Mouse (Mus musculus): Measurements from ENCODE around the gene Hypk. TPM values are rescaled to one million over a fixed set of nuclear protein-coding genes. Genes with fewer than 3 reads are reported as not detected.
A peak's percentile ranks its signal among the peaks of the same experiment; 100 is the strongest.
"Not testable (repeated sequence)": the region's sequence is repeated elsewhere in the genome, so short reads cannot be mapped to it uniquely, and the experiment has no call there.

Gene Hypk
- polyA plus RNA-seq, 1 experiment from 2014 or later, result 157 TPM

DNA sequence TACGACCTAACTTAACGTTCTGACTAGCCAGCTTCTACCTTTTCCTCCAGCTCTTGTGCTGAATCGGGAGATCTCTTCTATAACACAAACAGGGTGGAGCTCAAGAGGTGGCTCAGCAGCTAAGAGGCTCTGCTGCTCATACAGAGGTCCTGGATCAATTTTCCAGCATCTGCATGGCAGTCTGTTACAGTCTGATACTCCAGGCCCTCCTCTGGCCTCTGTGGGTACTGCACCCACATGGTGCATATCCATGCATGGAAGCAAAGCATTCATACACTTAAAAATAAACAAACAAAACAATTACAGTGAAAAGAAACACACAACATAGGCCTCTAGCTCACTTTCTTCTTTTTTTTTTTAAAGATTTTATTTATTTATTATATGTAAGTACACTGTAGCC is 19.7 kb downstream of the Hypk start:
- WGBS, result 98% methylated on average over 3 of the region's 3 CpGs
- not testable (repeated sequence) for H3K9me3 ChIP-seq (replicated peaks; ENCODE audit: control insufficient read depth, low read length); H3K36me3 ChIP-seq (replicated peaks; ENCODE audit: control insufficient read depth, insufficient read depth, low read depth, low read length); H3K4me2 ChIP-seq (ENCODE audit: low read depth, low read length); H3K4me1 ChIP-seq (ENCODE audit: control insufficient read depth, insufficient read depth, low read length); H3K27ac ChIP-seq (replicated peaks; ENCODE audit: low read depth, low read length); H3K9ac ChIP-seq (replicated peaks; ENCODE audit: low read length); ATAC-seq (replicated peaks; ENCODE audit: insufficient number of reproducible peaks, low FRiP score, low TSS enrichment, low read depth); H3K27me3 ChIP-seq (ENCODE audit: control insufficient read depth, insufficient read depth, low read length); H3K4me3 ChIP-seq (ENCODE audit: low read depth, low read length); DNase-seq (ENCODE audit: low spot score)

- Histone ChIP-seq H3K4me2 (ENCODE audit: low read depth, low read length) (peak within 1 kb of the TSS; percentile 54), H3K9ac (replicated peaks; ENCODE audit: low read length) (peak within 1 kb of the TSS; percentile 62), H3K4me3 (ENCODE audit: low read depth, low read length) (peak within 1 kb of the TSS; percentile 67)
- H3K27me3 ChIP-seq (ENCODE audit: control insufficient read depth, insufficient read depth, low read length); H3K36me3 ChIP-seq (replicated peaks; ENCODE audit: control insufficient read depth, insufficient read depth, low read depth, low read length); H3K27ac ChIP-seq (replicated peaks; ENCODE audit: low read depth, low read length); H3K4me1 ChIP-seq (ENCODE audit: control insufficient read depth, insufficient read depth, low read length); H3K9me3 ChIP-seq (replicated peaks; ENCODE audit: control insufficient read depth, low read length): not testable (repeated sequence)
- DNase-seq (ENCODE audit: low spot score) (peak; percentile 94), ATAC-seq (replicated peaks; ENCODE audit: insufficient number of reproducible peaks, low FRiP score, low TSS enrichment, low read depth) (peak; percentile 83)
- 6% methylated on average over 39 of the region's 41 CpGs for WGBS
Measured at GRCm38 (mm10) chr2:121473301-121474179, 20.4 kb downstream of the Hypk start, which contains the start of gene Mfap1b. Gene Mfap1b, minus strand, starts transcription at chr2:121474067.

- Histone ChIP-seq H3K27ac (replicated peaks; ENCODE audit: low read depth, low read length) (no peak overlapping the region), H3K27me3 (ENCODE audit: control insufficient read depth, insufficient read depth, low read length) (no peaks in the 10 kb centered on the region), H3K36me3 (replicated peaks; ENCODE audit: control insufficient read depth, insufficient read depth, low read depth, low read length) (no peaks in the 10 kb centered on the region; the same call in 1 of the 2 replicates), H3K9ac (replicated peaks; ENCODE audit: low read length) (peak overlapping the region; percentile 62; the same call in 1 of the 2 replicates), H3K4me2 (ENCODE audit: low read depth, low read length) (peak overlapping the region; percentile 2; the same call in 1 of the 2 replicates), H3K9me3 (replicated peaks; ENCODE audit: control insufficient read depth, low read length) (no peaks in the 10 kb centered on the region), H3K4me3 (ENCODE audit: low read depth, low read length) (peak overlapping the region; percentile 67), H3K4me1 (ENCODE audit: control insufficient read depth, insufficient read depth, low read length) (no peaks in the 10 kb centered on the region)
- ATAC-seq (replicated peaks; ENCODE audit: insufficient number of reproducible peaks, low FRiP score, low TSS enrichment, low read depth), result no peak
- WGBS, result 34% methylated on average over 8 of the region's 8 CpGs
- DNase-seq (ENCODE audit: low spot score), result no peak
Measured at GRCm38 (mm10) chr2:121474180-121474535, 21.1 kb downstream of the Hypk start.

- H3K4me2 ChIP-seq (ENCODE audit: low read depth, low read length); H3K9ac ChIP-seq (replicated peaks; ENCODE audit: low read length); H3K36me3 ChIP-seq (replicated peaks; ENCODE audit: control insufficient read depth, insufficient read depth, low read depth, low read length); H3K4me1 ChIP-seq (ENCODE audit: control insufficient read depth, insufficient read depth, low read length); H3K9me3 ChIP-seq (replicated peaks; ENCODE audit: control insufficient read depth, low read length); H3K27ac ChIP-seq (replicated peaks; ENCODE audit: low read depth, low read length); ATAC-seq (replicated peaks; ENCODE audit: insufficient number of reproducible peaks, low FRiP score, low TSS enrichment, low read depth); H3K4me3 ChIP-seq (ENCODE audit: low read depth, low read length); DNase-seq (ENCODE audit: low spot score); H3K27me3 ChIP-seq (ENCODE audit: control insufficient read depth, insufficient read depth, low read length): not testable (repeated sequence)
- 94% methylated on average over 2 of the region's 2 CpGs for WGBS
Measured at GRCm38 (mm10) chr2:121475306-121475705, 22.2 kb downstream of the Hypk start.

DNA sequence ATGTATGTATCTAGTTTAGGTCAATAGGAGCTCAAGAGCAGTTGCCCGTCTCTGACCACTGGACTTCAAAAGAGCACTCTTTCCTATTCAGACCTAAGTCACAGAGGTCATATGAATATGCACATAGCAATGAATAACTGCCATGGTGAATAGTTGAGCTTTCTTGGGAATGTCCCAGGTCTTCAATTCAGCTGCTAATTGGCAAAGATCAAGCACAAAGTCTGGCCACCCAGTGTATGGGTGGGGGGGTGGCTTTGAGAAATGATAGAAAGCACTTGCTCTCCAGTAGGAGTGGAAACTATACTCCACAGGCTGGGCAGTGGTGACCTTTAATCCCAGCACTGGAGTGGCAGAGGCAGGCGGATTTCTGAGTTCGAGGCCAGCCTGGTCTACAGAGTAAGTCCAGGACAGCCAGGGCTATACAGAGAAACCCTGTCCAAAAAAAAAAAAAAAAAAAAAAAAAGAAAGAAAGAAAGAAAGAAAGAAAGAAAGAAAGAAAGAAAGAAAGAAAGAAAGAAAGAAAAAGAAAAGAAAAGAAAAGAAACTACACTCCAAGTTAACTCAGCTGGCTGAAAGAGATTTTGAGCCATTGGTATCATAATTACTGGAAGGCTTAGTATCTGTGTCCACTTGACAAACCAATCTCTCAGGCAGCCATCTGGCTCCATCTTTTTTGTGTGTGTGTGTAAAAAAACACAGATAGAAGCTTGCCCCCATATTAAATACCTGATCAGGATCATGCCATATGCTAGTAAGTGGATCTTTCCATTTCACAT is 24.6 kb downstream of the Hypk start:
- Histone ChIP-seq H3K9me3 (replicated peaks; ENCODE audit: control insufficient read depth, low read length) (no peaks in the 10 kb centered on the region), H3K4me1 (ENCODE audit: control insufficient read depth, insufficient read depth, low read length) (no peaks in the 10 kb centered on the region), H3K36me3 (replicated peaks; ENCODE audit: control insufficient read depth, insufficient read depth, low read depth, low read length) (no peaks in the 10 kb centered on the region; the same call in 1 of the 2 replicates), H3K27me3 (ENCODE audit: control insufficient read depth, insufficient read depth, low read length) (no peaks in the 10 kb centered on the region), H3K4me2 (ENCODE audit: low read depth, low read length) (no peak overlapping the region), H3K9ac (replicated peaks; ENCODE audit: low read length) (no peak overlapping the region), H3K27ac (replicated peaks; ENCODE audit: low read depth, low read length) (no peak overlapping the region), H3K4me3 (ENCODE audit: low read depth, low read length) (no peak overlapping the region)
- DNase-seq (ENCODE audit: low spot score), result no peak
- ATAC-seq (replicated peaks; ENCODE audit: insufficient number of reproducible peaks, low FRiP score, low TSS enrichment, low read depth), result no peak
- WGBS, result 82% methylated on average over 3 of the region's 3 CpGs

DNA sequence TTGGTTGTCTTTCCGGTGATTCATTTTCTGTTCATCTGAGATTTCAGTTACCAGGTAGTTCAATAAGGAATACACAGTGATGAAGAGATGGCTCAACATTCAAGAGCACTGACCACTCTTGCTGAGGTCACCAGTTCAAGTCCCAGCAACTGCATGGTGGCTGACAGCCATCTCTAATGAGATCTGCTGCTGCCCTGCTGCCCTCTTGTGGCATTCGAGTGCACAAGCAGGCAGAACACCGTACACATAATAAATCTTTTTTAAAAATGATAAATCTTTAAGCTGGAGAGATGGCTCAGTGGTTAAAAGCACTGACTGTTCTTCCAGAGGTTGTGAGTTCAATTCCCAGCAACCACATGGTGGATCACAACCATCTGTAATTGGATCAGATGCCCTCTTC is 27.4 kb downstream of the Hypk start:
- Histone ChIP-seq H3K4me3 (ENCODE audit: low read depth, low read length) (no peak overlapping the region), H3K27me3 (ENCODE audit: control insufficient read depth, insufficient read depth, low read length) (no peaks in the 10 kb centered on the region), H3K27ac (replicated peaks; ENCODE audit: low read depth, low read length) (no peak overlapping the region), H3K9me3 (replicated peaks; ENCODE audit: control insufficient read depth, low read length) (no peaks in the 10 kb centered on the region), H3K4me2 (ENCODE audit: low read depth, low read length) (no peak overlapping the region), H3K4me1 (ENCODE audit: control insufficient read depth, insufficient read depth, low read length) (no peaks in the 10 kb centered on the region), H3K9ac (replicated peaks; ENCODE audit: low read length) (no peak overlapping the region), H3K36me3 (replicated peaks; ENCODE audit: control insufficient read depth, insufficient read depth, low read depth, low read length) (no peaks in the 10 kb centered on the region; the same call in 1 of the 2 replicates)
- peak; percentile 29 for DNase-seq (ENCODE audit: low spot score)
- 61% methylated on average over 3 of the region's 3 CpGs for WGBS
- no peak for ATAC-seq (replicated peaks; ENCODE audit: insufficient number of reproducible peaks, low FRiP score, low TSS enrichment, low read depth)

DNA sequence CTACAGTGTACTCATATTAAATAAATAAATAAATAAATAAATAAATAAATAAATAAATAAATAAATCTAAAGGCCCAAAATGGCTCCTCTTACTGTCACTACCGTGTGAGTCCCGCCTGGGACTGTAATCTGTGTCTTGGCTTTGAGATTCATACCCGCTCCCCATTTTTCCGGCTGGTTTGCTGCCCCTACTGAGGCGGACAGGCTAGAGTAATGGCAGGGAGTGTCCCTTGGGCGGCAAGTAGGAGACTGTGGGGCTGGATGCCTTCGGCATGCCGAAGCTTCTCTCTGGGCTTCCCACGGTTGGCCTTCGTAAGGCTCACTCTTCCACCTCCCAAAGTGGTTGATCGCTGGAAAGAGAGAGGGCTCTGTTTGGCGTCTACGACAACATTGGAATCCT is 27.8 kb downstream of the Hypk start:
- H3K4me1 ChIP-seq (ENCODE audit: control insufficient read depth, insufficient read depth, low read length); H3K9ac ChIP-seq (replicated peaks; ENCODE audit: low read length); H3K4me2 ChIP-seq (ENCODE audit: low read depth, low read length); H3K9me3 ChIP-seq (replicated peaks; ENCODE audit: control insufficient read depth, low read length); H3K36me3 ChIP-seq (replicated peaks; ENCODE audit: control insufficient read depth, insufficient read depth, low read depth, low read length); H3K27me3 ChIP-seq (ENCODE audit: control insufficient read depth, insufficient read depth, low read length); DNase-seq (ENCODE audit: low spot score); ATAC-seq (replicated peaks; ENCODE audit: insufficient number of reproducible peaks, low FRiP score, low TSS enrichment, low read depth); H3K4me3 ChIP-seq (ENCODE audit: low read depth, low read length); H3K27ac ChIP-seq (replicated peaks; ENCODE audit: low read depth, low read length): not testable (repeated sequence)
- WGBS, result 87% methylated on average over 13 of the region's 13 CpGs

- 72% methylated on average over 8 of the region's 8 CpGs for WGBS
- H3K27me3 ChIP-seq (ENCODE audit: control insufficient read depth, insufficient read depth, low read length), result no peaks in the 10 kb centered on the region
- H3K9ac ChIP-seq (replicated peaks; ENCODE audit: low read length), result no peak overlapping the region
- no peak overlapping the region for H3K4me3 ChIP-seq (ENCODE audit: low read depth, low read length)
- ATAC-seq (replicated peaks; ENCODE audit: insufficient number of reproducible peaks, low FRiP score, low TSS enrichment, low read depth), result no peak
- H3K4me2 ChIP-seq (ENCODE audit: low read depth, low read length), result no peak overlapping the region
- no peaks in the 10 kb centered on the region for H3K36me3 ChIP-seq (replicated peaks; ENCODE audit: control insufficient read depth, insufficient read depth, low read depth, low read length)
- no peak overlapping the region for H3K27ac ChIP-seq (replicated peaks; ENCODE audit: low read depth, low read length)
- no peaks in the 10 kb centered on the region for H3K4me1 ChIP-seq (ENCODE audit: control insufficient read depth, insufficient read depth, low read length)
- H3K9me3 ChIP-seq (replicated peaks; ENCODE audit: control insufficient read depth, low read length), result no peaks in the 10 kb centered on the region
- no peak for DNase-seq (ENCODE audit: low spot score)
Measured at GRCm38 (mm10) chr2:121483576-121483975, 30.5 kb downstream of the Hypk start.

Measured in embryonic facial prominence, embryonic 11.5 days (tissue).